Mouse (Mus musculus): ENCODE results near the gene Kctd7.

DNA sequence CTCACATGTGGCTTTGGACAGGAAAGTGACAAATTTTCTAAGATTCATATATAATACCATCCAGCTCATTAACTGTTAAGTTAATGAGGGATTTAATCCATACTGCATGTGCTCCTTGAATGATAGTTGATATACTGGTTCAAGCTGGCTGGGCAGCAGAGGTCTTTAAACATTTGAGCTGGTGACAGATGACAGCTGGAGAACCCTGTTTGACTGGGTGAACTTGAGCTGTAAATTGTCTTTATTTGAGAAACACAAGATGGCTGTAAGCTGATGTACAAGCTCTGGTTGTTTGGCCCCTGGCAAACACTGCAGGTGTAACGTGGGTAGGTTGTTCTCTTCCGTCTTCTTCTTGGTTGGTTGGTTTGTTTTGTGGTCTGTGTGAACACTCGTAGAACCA lies 49.1 kb downstream of the Kctd7 start:
- TF ChIP-seq POLR2A (IDR thresholded peaks at IDR 0.05; ENCODE audit: control insufficient read depth, low read depth, low read length), result no peak
- no peak for TF ChIP-seq CTCF (IDR thresholded peaks at IDR 0.05; ENCODE audit: control insufficient read depth, insufficient read depth, insufficient replicate concordance, low read depth, low read length)

Data from testis, adult 2 months (tissue).